Mouse (Mus musculus) MEL (cell line): ENCODE data around the gene Abtb1. TPM values are rescaled to one million over a fixed set of nuclear protein-coding genes. Genes with fewer than 3 reads are reported as not detected.

Experiments used
- DNase-seq: peaks from one replicate; pipeline ENCODE4 v3.0.0; 2011; ENCODE audit warnings: low read depth, low spot score
- H3K27ac ChIP-seq: 2 replicates; pipeline ENCODE4 v1.5.1; 2012; ENCODE audit warnings: low read depth, mild to moderate bottlenecking, control low read depth, low read length, moderate library complexity; ENCODE audit not compliant: control insufficient read depth
- H3K27me3 ChIP-seq, 2 experiments: fragments of 150-350 bp in 1 of 2; sonication (generic) in 1 of 2; 2 replicates each; pipeline ENCODE4 v1.6.1; 2012; ENCODE audit warnings: low read length in 2 of 2, mild to moderate bottlenecking in 2 of 2, improper control_type of control experiment in 1 of 2, moderate library complexity in 1 of 2; ENCODE audit not compliant: insufficient read depth in 2 of 2, control insufficient read depth in 1 of 2
- H3K36me3 ChIP-seq, 2 experiments: 2 replicates each; pipeline ENCODE4 v1.6.1; 2012 to 2014; ENCODE audit warnings: low read length in 2 of 2, improper control_type of control experiment in 1 of 2, inconsistent platforms in 1 of 2, mild to moderate bottlenecking in 1 of 2; ENCODE audit not compliant: insufficient read depth in 2 of 2, control insufficient read depth in 1 of 2
- H3K4me1 ChIP-seq, 2 experiments: fragments of 150-350 bp in 1 of 2; sonication (generic) in 1 of 2; 2 replicates each; pipeline ENCODE4 v1.6.1; 2012; ENCODE audit warnings: low read length in 2 of 2, improper control_type of control experiment in 1 of 2, mild to moderate bottlenecking in 1 of 2; ENCODE audit not compliant: insufficient read depth in 2 of 2, control insufficient read depth in 1 of 2
- H3K4me3 ChIP-seq, 2 experiments: fragments of 150-350 bp in 1 of 2; sonication (generic) in 1 of 2; 2 replicates each; pipeline ENCODE4 v1.5.1; 2012; ENCODE audit warnings: low read depth in 2 of 2, low read length in 2 of 2, mild to moderate bottlenecking in 2 of 2, moderate library complexity in 2 of 2, control low read depth in 1 of 2, improper control_type of control experiment in 1 of 2; ENCODE audit not compliant: control insufficient read depth in 1 of 2, insufficient read depth in 1 of 2
- H3K79me2 ChIP-seq: 2 replicates; pipeline ENCODE4 v1.6.1; 2012; ENCODE audit warnings: mild to moderate bottlenecking, low read length, moderate library complexity; ENCODE audit not compliant: control insufficient read depth, poor library complexity, insufficient read depth
- H3K9ac ChIP-seq: 2 replicates; pipeline ENCODE4 v1.6.1; 2012; ENCODE audit warnings: low read depth, mild to moderate bottlenecking, control low read depth, low read length, moderate library complexity; ENCODE audit not compliant: control insufficient read depth, poor library complexity, severe bottlenecking
- H3K9me3 ChIP-seq: fragments of 150-350 bp; sonication (generic); replicated peaks from 2 replicates; pipeline ENCODE4 v1.6.1; 2012; ENCODE audit warnings: mild to moderate bottlenecking, low read length, improper control_type of control experiment, moderate library complexity; ENCODE audit not compliant: insufficient read depth
- BHLHE40 ChIP-seq: IDR thresholded peaks from 2 replicates; pipeline ENCODE4 v1.6.1; 2012; ENCODE audit warnings: low read depth, mild to moderate bottlenecking, inconsistent platforms, low read length, improper control_type of control experiment, borderline replicate concordance
- CTCF ChIP-seq, 3 experiments: IDR thresholded peaks in 2 of 3; conservative IDR thresholded peaks in 1 of 3; 2 replicates each; pipeline ENCODE4 v1.5.1; 2011 to 2012; ENCODE audit warnings: low read length in 3 of 3, low read depth in 2 of 3, mild to moderate bottlenecking in 2 of 3, improper control_type of control experiment in 1 of 3, inconsistent platforms in 1 of 3, mixed read lengths in 1 of 3, moderate library complexity in 1 of 3; ENCODE audit not compliant: control insufficient read depth in 1 of 3, insufficient read depth in 1 of 3, poor library complexity in 1 of 3, severe bottlenecking in 1 of 3
- E2F4 ChIP-seq: IDR thresholded peaks from 2 replicates; pipeline ENCODE4 v1.6.1; 2011; ENCODE audit warnings: low read depth, low read length, improper control_type of control experiment, borderline replicate concordance
- ELF1 ChIP-seq: IDR thresholded peaks from 2 replicates; pipeline ENCODE4 v1.6.1; 2014; ENCODE audit warnings: low read depth, mild to moderate bottlenecking, inconsistent platforms, low read length, improper control_type of control experiment, moderate library complexity
- EP300 ChIP-seq, 2 experiments: IDR thresholded peaks; 2 replicates each; pipeline ENCODE4 v1.6.1; 2011; ENCODE audit warnings: improper control_type of control experiment in 2 of 2, low read length in 2 of 2, low read depth in 1 of 2, mild to moderate bottlenecking in 1 of 2
- GABPA ChIP-seq: IDR thresholded peaks from 2 replicates; pipeline ENCODE4 v1.6.1; 2012; ENCODE audit warnings: low read depth, mild to moderate bottlenecking, inconsistent platforms, low read length, improper control_type of control experiment, moderate library complexity
- GATA1 ChIP-seq: IDR thresholded peaks from 2 replicates; pipeline ENCODE4 v1.6.1; 2011; ENCODE audit warnings: low read depth, low read length, improper control_type of control experiment
- HCFC1 ChIP-seq: IDR thresholded peaks from 2 replicates; pipeline ENCODE4 v1.6.1; 2012; ENCODE audit warnings: low read depth, mild to moderate bottlenecking, inconsistent platforms, low read length, improper control_type of control experiment, moderate library complexity
- KAT2A ChIP-seq: conservative IDR thresholded peaks from 2 replicates; pipeline ENCODE4 v1.6.1; 2012; ENCODE audit warnings: low read depth, low read length, improper control_type of control experiment, inconsistent platforms
- MAFK ChIP-seq: IDR thresholded peaks from 2 replicates; pipeline ENCODE4 v1.6.1; 2011; ENCODE audit warnings: low read depth, mild to moderate bottlenecking, low read length, improper control_type of control experiment, borderline replicate concordance
- MXI1 ChIP-seq: IDR thresholded peaks from 2 replicates; pipeline ENCODE4 v1.6.1; 2011; ENCODE audit warnings: mild to moderate bottlenecking, low read depth, low read length, improper control_type of control experiment
- NELFE ChIP-seq: IDR thresholded peaks from 2 replicates; pipeline ENCODE4 v1.6.1; 2011; ENCODE audit warnings: low read depth, low read length, improper control_type of control experiment
- NRF1 ChIP-seq: IDR thresholded peaks from 2 replicates; pipeline ENCODE4 v1.6.1; 2014; ENCODE audit warnings: low read depth, mild to moderate bottlenecking, inconsistent platforms, low read length, improper control_type of control experiment, moderate library complexity; ENCODE audit not compliant: poor library complexity, insufficient read depth, severe bottlenecking
- POLR2A ChIP-seq, 2 experiments: IDR thresholded peaks; 2 replicates each; pipeline ENCODE4 v1.6.1; 2011 to 2012; ENCODE audit warnings: low read length in 2 of 2, mild to moderate bottlenecking in 2 of 2, control low read depth in 1 of 2, improper control_type of control experiment in 1 of 2, low read depth in 1 of 2, moderate library complexity in 1 of 2; ENCODE audit not compliant: control insufficient read depth in 1 of 2, insufficient read depth in 1 of 2, poor library complexity in 1 of 2
- POLR2AphosphoS2 ChIP-seq: IDR thresholded peaks from 2 replicates; pipeline ENCODE4 v1.6.1; 2011; ENCODE audit warnings: low read length, improper control_type of control experiment
- POLR2AphosphoS5 ChIP-seq: IDR thresholded peaks from 2 replicates; pipeline ENCODE4 v1.6.1; 2012; ENCODE audit warnings: low read depth, borderline replicate concordance, mild to moderate bottlenecking, inconsistent platforms, low read length, moderate library complexity, mixed read lengths
- RAD21 ChIP-seq: IDR thresholded peaks from 2 replicates; pipeline ENCODE4 v1.6.1; 2011; ENCODE audit warnings: mild to moderate bottlenecking, low read depth, low read length, improper control_type of control experiment
- SIN3A ChIP-seq: IDR thresholded peaks from 2 replicates; pipeline ENCODE4 v1.6.1; 2012; ENCODE audit warnings: low read length, improper control_type of control experiment, inconsistent platforms
- SMC3 ChIP-seq: IDR thresholded peaks from 2 replicates; pipeline ENCODE4 v1.6.1; 2011; ENCODE audit warnings: low read depth, low read length, improper control_type of control experiment
- TBP ChIP-seq: IDR thresholded peaks from 2 replicates; pipeline ENCODE4 v1.8.0; 2011; ENCODE audit warnings: low read depth, low read length, improper control_type of control experiment
- UBTF ChIP-seq: IDR thresholded peaks from 2 replicates; pipeline ENCODE4 v1.6.1; 2012; ENCODE audit warnings: low read depth, mild to moderate bottlenecking, inconsistent platforms, low read length, improper control_type of control experiment, moderate library complexity, borderline replicate concordance; ENCODE audit not compliant: insufficient read depth
- USF1 ChIP-seq: IDR thresholded peaks from 2 replicates; pipeline ENCODE4 v1.6.1; 2014; ENCODE audit warnings: low read depth, mild to moderate bottlenecking, inconsistent platforms, low read length, improper control_type of control experiment, moderate library complexity
- USF2 ChIP-seq, 2 experiments: IDR thresholded peaks; 2 replicates each; pipeline ENCODE4 v1.6.1; 2011 to 2012; ENCODE audit warnings: improper control_type of control experiment in 2 of 2, low read length in 2 of 2, borderline replicate concordance in 1 of 2, inconsistent platforms in 1 of 2, low read depth in 1 of 2, mild to moderate bottlenecking in 1 of 2; ENCODE audit not compliant: insufficient read depth in 1 of 2
- ZC3H11A ChIP-seq: IDR thresholded peaks from 2 replicates; pipeline ENCODE4 v1.6.1; 2012; ENCODE audit warnings: low read depth, mild to moderate bottlenecking, inconsistent platforms, low read length, improper control_type of control experiment
- polyA plus RNA-seq, 2 experiments: library from polyadenylated mRNA; stranded (reverse) in 1 of 2; unstranded in 1 of 2; fragments of >175 nt in 1 of 2; fragments of >200 nt in 1 of 2; gene quantifications; 2 replicates each; pipeline versions ENCODE4 v1.2.1 to v1.2.4; 2012; ENCODE audit warnings: low replicate concordance in 2 of 2, low read depth in 1 of 2; ENCODE audit not compliant: insufficient read length in 2 of 2, insufficient read depth in 1 of 2, missing spikeins in 1 of 2
- total RNA-seq: library from RNA; depleted of rRNA; stranded (reverse); fragments of 300-350 nt; gene quantifications from 2 replicates; pipeline ENCODE4 v1.2.3, GENCODE M21; 2012

The Abtb1 gene
- total and polyA plus RNA-seq, 3 experiments = 7.4 to 16.9 TPM; not detected in 1

- no peak overlapping the region for H3K9ac ChIP-seq
- H3K27me3 ChIP-seq = no peaks in the 10 kb centered on the region
- no peaks in the 10 kb centered on the region for H3K9me3 ChIP-seq
- peaks cover 0 to 3% of the 10 kb centered on the region in 2 experiments; a peak in 1 of 4 replicates for H3K36me3 ChIP-seq
- no peak for TF ChIP-seq EP300 (IDR thresholded peaks at IDR 0.05; ENCODE audit: low read depth in 1 of 2, low read length in 2 of 2)
- no peak for TF ChIP-seq USF2 (IDR thresholded peaks at IDR 0.05; ENCODE audit: borderline replicate concordance in 1 of 2, insufficient read depth in 1 of 2, low read depth in 1 of 2, low read length in 2 of 2)
- no peak for TF ChIP-seq NRF1
- no peak for TF ChIP-seq UBTF
- no peak for TF ChIP-seq SIN3A
- TF ChIP-seq CTCF (IDR thresholded peaks at IDR 0.05 in 2 of 3, conservative IDR thresholded peaks at IDR 0.05 in 1 of 3; ENCODE audit: control insufficient read depth in 1 of 3, insufficient read depth in 1 of 3, low read depth in 2 of 3, low read length in 3 of 3, poor library complexity in 1 of 3, severe bottlenecking in 1 of 3) = peak in 1 of 3 experiments; percentile 30; a peak in 2 of 6 replicates
- no peak for TF ChIP-seq MAFK
- no peaks in the 10 kb centered on the region for H3K79me2 ChIP-seq
- H3K4me1 ChIP-seq = peaks cover 4% of the 10 kb centered on the region in 2 experiments; a peak in 3 of 4 replicates
- peak; percentile 50 for DNase-seq
- no peak overlapping the region for H3K27ac ChIP-seq
- no peak overlapping the region for H3K4me3 ChIP-seq
Measured at GRCm38 (mm10) chr6:88827395-88828205, 14.2 kb downstream of the Abtb1 start.

GRCm38 (mm10) chr6:88826965-88827364, 14.8 kb downstream of the Abtb1 start:
- Histone ChIP-seq H3K4me3 (no peak overlapping the region), H3K79me2 (no peaks in the 10 kb centered on the region), H3K27me3 (no peaks in the 10 kb centered on the region), H3K36me3 (no peaks in the 10 kb centered on the region), H3K27ac (no peak overlapping the region), H3K9me3 (no peaks in the 10 kb centered on the region), H3K9ac (no peak overlapping the region), H3K4me1 (no peaks in the 10 kb centered on the region)
- no peak for DNase-seq
- TF ChIP-seq TBP (no peak), SMC3 (no peak), POLR2A (IDR thresholded peaks at IDR 0.05; ENCODE audit: control insufficient read depth in 1 of 2, insufficient read depth in 1 of 2, low read depth in 1 of 2, low read length in 2 of 2, poor library complexity in 1 of 2) (no peak), POLR2AphosphoS5 (no peak), MXI1 (no peak), BHLHE40 (no peak), E2F4 (no peak), USF1 (no peak), ZC3H11A (no peak), GABPA (no peak), GATA1 (no peak), POLR2AphosphoS2 (no peak), HCFC1 (no peak), KAT2A (no peak), SIN3A (no peak), NELFE (no peak), MAFK (no peak), RAD21 (no peak), ELF1 (no peak)
